Comparison of ENCODE assay signal across 15 mouse cellular contexts in the genomic region with DNA sequence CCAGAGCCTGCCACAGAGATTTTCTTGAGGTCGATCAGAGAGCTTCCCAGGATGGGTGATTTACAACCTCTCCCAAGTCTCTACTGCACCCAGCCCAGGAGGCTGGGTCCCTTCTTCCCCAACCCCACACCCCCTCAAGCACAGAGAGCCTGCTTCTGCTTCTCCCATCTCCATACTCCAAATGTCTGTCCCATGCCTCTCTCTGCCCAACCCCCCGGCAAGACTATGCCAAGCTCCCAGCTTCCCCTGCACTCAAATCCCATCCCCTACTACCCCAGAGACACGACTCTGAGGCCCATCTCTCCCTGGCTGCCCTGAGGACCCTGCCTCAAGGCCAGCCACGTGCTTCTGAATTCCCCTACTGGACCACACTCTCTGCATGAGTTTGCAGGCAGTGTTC.
DNase-seq lines count a peak whose midpoint lies in the region; ATAC-seq and TF ChIP-seq lines count a peak whose summit lies in the region.
"Had no signal": no experiment of that assay in that cellular context is flagged by ENCODE, and none has a peak within 500 bp of the region (broad histone marks: within the 10 kb centered on the region; RNA-seq: fewer than 3 reads in every experiment).

No protein-coding gene starts in this region.

- no peak overlapping the region for H3K9ac ChIP-seq in forebrain, postnatal 0 days
- no peak overlapping the region for H3K9ac ChIP-seq in forebrain, embryonic 16.5 days (replicated peaks; ENCODE audit: low read depth, low read length)
- H3K9ac ChIP-seq in midbrain, embryonic 16.5 days (ENCODE audit: low read depth, low read length), result no peak overlapping the region
- no peak overlapping the region for H3K9ac ChIP-seq in embryonic facial prominence, embryonic 12.5 days
- H3K9ac ChIP-seq in hindbrain, embryonic 15.5 days, result no peak overlapping the region
- H3K9ac ChIP-seq: embryonic facial prominence, embryonic 13.5 days; heart, embryonic 13.5 days; liver, embryonic 15.5 days had no signal

- peaks cover 7% of the 10 kb centered on the region for H3K36me3 ChIP-seq in forebrain, postnatal 0 days (ENCODE audit: insufficient read depth)
- 0 out of 2 replicates have a peak, but pooled peaks cover 3% of the 10 kb centered on the region for H3K36me3 ChIP-seq in forebrain, embryonic 16.5 days (ENCODE audit: control insufficient read depth, insufficient read depth)
- peaks cover 26% of the 10 kb centered on the region for H3K36me3 ChIP-seq in midbrain, embryonic 10.5 days
- peaks cover 5% of the 10 kb centered on the region; the same call in 1 of the 2 replicates for H3K36me3 ChIP-seq in midbrain, embryonic 16.5 days (ENCODE audit: control insufficient read depth, insufficient read depth, low read length)
- H3K36me3 ChIP-seq in embryonic facial prominence, embryonic 12.5 days, result 0 out of 2 replicates have a peak, but pooled peaks cover 3% of the 10 kb centered on the region
- no peaks in the 10 kb centered on the region for H3K36me3 ChIP-seq in hindbrain, embryonic 15.5 days
- H3K36me3 ChIP-seq: embryonic facial prominence, embryonic 13.5 days; G1E; heart, embryonic 13.5 days; liver, embryonic 15.5 days had no signal

- no peak for DNase-seq in forebrain, postnatal 0 days
- DNase-seq in midbrain, embryonic 10.5 days (ENCODE audit: low spot score), result no peak
- no peak for DNase-seq in retina, postnatal 1 day
- no peak for DNase-seq in layer of hippocampus, adult 18-20 months (ENCODE audit: low spot score in 2 of 2)

- H3K27me3 ChIP-seq in forebrain, postnatal 0 days (ENCODE audit: insufficient read depth, low read length), result no peaks in the 10 kb centered on the region
- H3K27me3 ChIP-seq in forebrain, embryonic 16.5 days (replicated peaks; ENCODE audit: control insufficient read depth, insufficient read depth, low read length), result no peaks in the 10 kb centered on the region
- H3K27me3 ChIP-seq in midbrain, embryonic 10.5 days (ENCODE audit: low read depth, poor library complexity, severe bottlenecking), result no peaks in the 10 kb centered on the region
- no peaks in the 10 kb centered on the region for H3K27me3 ChIP-seq in midbrain, embryonic 16.5 days (ENCODE audit: control insufficient read depth, insufficient read depth, low read depth, low read length)
- H3K27me3 ChIP-seq in embryonic facial prominence, embryonic 12.5 days, result no peaks in the 10 kb centered on the region
- no peaks in the 10 kb centered on the region for H3K27me3 ChIP-seq in hindbrain, embryonic 15.5 days
- H3K27me3 ChIP-seq: embryonic facial prominence, embryonic 13.5 days; heart, embryonic 13.5 days; liver, embryonic 15.5 days had no signal

- TF ChIP-seq CTCF in forebrain, postnatal 0 days (IDR thresholded peaks at IDR 0.05; ENCODE audit: low read depth), result no peak

- WGBS in forebrain, postnatal 0 days, result 55% methylated on average over 4 of the region's 4 CpGs
- WGBS in forebrain, embryonic 16.5 days, result 65% methylated on average over 4 of the region's 4 CpGs
- 59% methylated on average over 4 of the region's 4 CpGs for WGBS in midbrain, embryonic 10.5 days
- 69% methylated on average over 4 of the region's 4 CpGs for WGBS in midbrain, embryonic 16.5 days
- 48% methylated on average over 4 of the region's 4 CpGs for WGBS in embryonic facial prominence, embryonic 12.5 days
- 64% methylated on average over 4 of the region's 4 CpGs for WGBS in hindbrain, embryonic 15.5 days

- peaks cover 16% of the 10 kb centered on the region for H3K4me1 ChIP-seq in forebrain, postnatal 0 days (ENCODE audit: insufficient read depth)
- peaks cover 22% of the 10 kb centered on the region for H3K4me1 ChIP-seq in forebrain, embryonic 16.5 days (replicated peaks; ENCODE audit: control insufficient read depth, insufficient read depth, low read length)
- peaks cover 31% of the 10 kb centered on the region for H3K4me1 ChIP-seq in midbrain, embryonic 10.5 days
- H3K4me1 ChIP-seq in midbrain, embryonic 16.5 days (ENCODE audit: control insufficient read depth, insufficient read depth, low read length), result peaks cover 13% of the 10 kb centered on the region
- H3K4me1 ChIP-seq in embryonic facial prominence, embryonic 12.5 days, result peaks cover 30% of the 10 kb centered on the region
- peaks cover 27% of the 10 kb centered on the region for H3K4me1 ChIP-seq in hindbrain, embryonic 15.5 days (replicated peaks)
- H3K4me1 ChIP-seq: liver, embryonic 15.5 days had no signal

- no peaks in the 10 kb centered on the region for H3K9me3 ChIP-seq in forebrain, postnatal 0 days (ENCODE audit: low read length)
- no peaks in the 10 kb centered on the region for H3K9me3 ChIP-seq in forebrain, embryonic 16.5 days (ENCODE audit: control insufficient read depth, low read length)
- H3K9me3 ChIP-seq in midbrain, embryonic 10.5 days (replicated peaks), result no peaks in the 10 kb centered on the region
- no peaks in the 10 kb centered on the region for H3K9me3 ChIP-seq in midbrain, embryonic 16.5 days (replicated peaks; ENCODE audit: control insufficient read depth, low read length, poor library complexity, severe bottlenecking)
- H3K9me3 ChIP-seq in embryonic facial prominence, embryonic 12.5 days, result no peaks in the 10 kb centered on the region
- H3K9me3 ChIP-seq in hindbrain, embryonic 15.5 days, result no peaks in the 10 kb centered on the region
- H3K9me3 ChIP-seq: embryonic facial prominence, embryonic 13.5 days; heart, embryonic 13.5 days; liver, embryonic 15.5 days had no signal

- no peak overlapping the region for H3K4me3 ChIP-seq in forebrain, postnatal 0 days (ENCODE audit: low read depth, low read length)
- no peak overlapping the region for H3K4me3 ChIP-seq in forebrain, embryonic 16.5 days (replicated peaks; ENCODE audit: low read length)
- H3K4me3 ChIP-seq in midbrain, embryonic 10.5 days, result no peak overlapping the region
- H3K4me3 ChIP-seq in midbrain, embryonic 16.5 days (ENCODE audit: low read depth, low read length), result no peak overlapping the region
- H3K4me3 ChIP-seq in embryonic facial prominence, embryonic 12.5 days, result no peak overlapping the region
- no peak overlapping the region for H3K4me3 ChIP-seq in hindbrain, embryonic 15.5 days
- H3K4me3 ChIP-seq: embryonic facial prominence, embryonic 13.5 days; heart, embryonic 13.5 days; liver, embryonic 15.5 days had no signal

- no peak for ATAC-seq in forebrain, postnatal 0 days
- ATAC-seq in forebrain, embryonic 16.5 days, result no peak
- no peak for ATAC-seq in midbrain, embryonic 16.5 days
- ATAC-seq in embryonic facial prominence, embryonic 12.5 days (ENCODE audit: insufficient number of reproducible peaks, insufficient read depth, low FRiP score, low TSS enrichment), result no peak
- no peak for ATAC-seq in hindbrain, embryonic 15.5 days (ENCODE audit: low FRiP score, low read depth)
- ATAC-seq: CD4-positive, CD25-positive, alpha-beta regulatory T cell, adult 4 months; intestine, postnatal 0 days had no signal

- no peak overlapping the region for H3K4me2 ChIP-seq in forebrain, postnatal 0 days (ENCODE audit: low read depth)
- H3K4me2 ChIP-seq in forebrain, embryonic 16.5 days (ENCODE audit: low read length), result no peak overlapping the region
- no peak overlapping the region for H3K4me2 ChIP-seq in midbrain, embryonic 16.5 days (ENCODE audit: low read length)
- no peak overlapping the region for H3K4me2 ChIP-seq in embryonic facial prominence, embryonic 12.5 days (replicated peaks)
- H3K4me2 ChIP-seq in hindbrain, embryonic 15.5 days, result no peak overlapping the region
- H3K4me2 ChIP-seq: embryonic facial prominence, embryonic 13.5 days; heart, embryonic 13.5 days; liver, embryonic 15.5 days had no signal

- 0 out of 2 replicates have a peak overlapping the region, but pooled peaks have one; percentile 79 for H3K27ac ChIP-seq in forebrain, postnatal 0 days (ENCODE audit: low read depth, low read length)
- H3K27ac ChIP-seq in forebrain, embryonic 16.5 days (ENCODE audit: low read length), result no peak overlapping the region; the same call in 1 of the 2 replicates
- H3K27ac ChIP-seq in midbrain, embryonic 10.5 days (replicated peaks), result peak overlapping the region; percentile 28; the same call in 1 of the 2 replicates
- no peak overlapping the region for H3K27ac ChIP-seq in midbrain, embryonic 16.5 days (ENCODE audit: low read length)
- H3K27ac ChIP-seq in embryonic facial prominence, embryonic 12.5 days, result 0 out of 2 replicates have a peak overlapping the region, but pooled peaks have one; percentile 12
- H3K27ac ChIP-seq in hindbrain, embryonic 15.5 days (replicated peaks), result peak overlapping the region; percentile 69
- H3K27ac ChIP-seq: embryonic facial prominence, embryonic 13.5 days; liver, embryonic 15.5 days; macrophage had no signal

Comparison
In these comparisons a context has a peak if more than half of its experiments do, and no peak if none do; other contexts are left out.
1. H3K27ac ChIP-seq: peak in forebrain, postnatal 0 days (single experiment), midbrain, embryonic 10.5 days (single experiment), embryonic facial prominence, embryonic 12.5 days (single experiment) and hindbrain, embryonic 15.5 days (single experiment); none in forebrain, embryonic 16.5 days (single experiment) and midbrain, embryonic 16.5 days (single experiment).